Mouse (Mus musculus): ENCODE data around the gene Igf1r.

- no peak for TF ChIP-seq CTCF (IDR thresholded peaks at IDR 0.05; ENCODE audit: insufficient read depth, low read length)
- no peak for TF ChIP-seq POLR2A (IDR thresholded peaks at IDR 0.05; ENCODE audit: borderline replicate concordance, extremely low read depth, low read depth, low read length)
Observed at GRCm38 (mm10) chr7:68250902-68251301, 298.3 kb downstream of the Igf1r start.

Measured in lung, adult 2 months (tissue).